Mouse (Mus musculus) lung, postnatal 36 days (tissue): ENCODE data around the gene Bcl9.

ENCODE experiments used
- DNase-seq: peaks from one replicate; pipeline ENCODE4 v3.0.0; 2022; ENCODE audit warnings: mixed read lengths

Gene Bcl9

GRCm38 (mm10) chr3:97294334-97294733 lies 3.4 kb downstream of the Bcl9 start:
- no peak for DNase-seq

- DNase-seq: no peak
Observed at GRCm38 (mm10) chr3:97284878-97285277, 12.8 kb downstream of the Bcl9 start.

DNA sequence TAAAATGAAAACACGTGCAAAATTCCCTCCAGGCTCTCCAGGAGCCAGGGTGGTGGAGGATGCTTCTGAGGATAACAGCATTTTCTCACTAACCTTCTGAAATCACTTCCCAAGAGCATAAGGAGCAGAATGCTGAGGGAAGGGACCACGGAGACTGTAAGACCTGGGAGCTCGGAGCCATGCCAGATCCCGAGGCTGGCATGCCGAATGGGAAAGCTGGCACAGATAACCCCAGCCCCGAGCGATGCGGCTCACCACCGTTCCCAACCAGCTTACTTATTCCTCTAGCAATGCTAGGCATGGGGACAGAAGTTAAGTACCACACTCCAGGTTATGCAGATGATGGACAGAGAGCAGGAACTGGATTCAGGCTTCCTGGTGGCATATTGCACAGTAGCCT lies 13.7 kb downstream of the Bcl9 start:
- DNase-seq: no peak

DNA sequence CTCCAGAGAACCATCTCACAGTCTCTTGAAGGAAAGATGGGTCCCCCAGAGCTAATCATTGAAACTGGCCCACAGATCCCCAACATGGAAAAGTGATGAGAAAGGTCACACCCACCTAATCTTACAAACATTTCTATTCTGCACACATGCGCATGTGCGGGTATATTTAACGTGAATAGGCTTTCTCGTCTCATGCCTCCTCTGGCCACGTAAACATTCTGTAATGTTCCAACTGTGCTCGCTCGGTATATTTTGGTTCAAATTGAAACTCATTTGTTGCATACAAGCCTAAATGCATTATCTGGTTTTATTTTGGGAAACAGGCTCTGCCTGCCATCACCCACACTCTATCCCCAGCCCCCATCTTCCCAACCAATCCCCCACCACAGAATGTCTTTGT lies 16.3 kb downstream of the Bcl9 start:
- DNase-seq: no peak

- DNase-seq: peak; percentile 36
Observed at GRCm38 (mm10) chr3:97275708-97276107, 22.0 kb downstream of the Bcl9 start.

DNA sequence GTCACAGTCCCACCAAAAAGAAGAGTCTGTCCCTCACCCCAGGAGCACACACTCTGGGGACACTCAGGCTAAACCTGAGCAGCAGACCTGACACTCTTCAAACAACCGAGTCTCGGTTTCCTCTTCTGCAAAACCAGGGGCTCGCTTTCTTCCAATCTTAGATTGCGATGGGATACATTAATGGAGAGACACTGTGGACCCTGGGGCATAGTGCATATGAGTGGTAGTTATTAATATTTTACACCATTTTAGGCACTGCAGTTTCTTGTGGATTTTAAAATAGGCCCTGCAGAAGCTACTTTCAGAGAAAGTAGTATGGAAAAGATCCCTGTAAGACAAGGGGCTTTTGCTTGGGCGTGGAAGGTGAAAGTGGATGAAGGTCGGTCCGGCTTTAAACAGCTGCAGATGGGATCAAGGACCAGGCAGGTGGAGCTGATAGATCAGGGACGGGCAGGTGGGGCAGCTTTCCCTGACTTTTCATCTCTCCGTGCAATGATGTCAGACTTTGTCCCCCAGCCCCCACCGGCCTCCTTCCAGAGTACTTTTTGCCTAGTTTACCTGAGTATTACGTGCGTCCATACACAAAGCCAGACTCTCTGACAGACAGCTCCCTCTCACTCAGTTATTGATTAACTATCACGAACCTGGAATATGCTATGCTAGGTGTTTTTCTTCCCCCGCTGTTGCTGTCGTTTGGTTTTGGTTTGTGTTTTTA lies 23.0 kb downstream of the Bcl9 start:
- no peak for DNase-seq

DNA sequence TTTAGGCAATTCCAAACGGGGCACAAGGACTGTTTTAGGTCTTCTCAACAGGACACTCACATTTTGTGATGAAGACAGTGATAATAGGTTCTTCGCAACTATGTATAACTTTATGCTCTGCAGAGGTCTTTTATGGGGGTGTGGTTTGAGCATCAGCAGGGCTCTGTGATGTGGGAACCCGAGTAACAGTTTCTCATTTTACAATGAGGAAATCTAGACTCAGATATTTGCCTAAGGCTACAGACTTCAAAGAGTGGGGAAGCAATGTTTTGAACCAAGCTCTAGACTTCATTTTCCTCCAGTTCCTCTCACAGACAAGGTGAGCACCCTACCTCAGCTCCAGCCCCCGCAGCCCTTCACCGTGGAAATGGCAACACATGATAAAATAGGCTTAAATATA lies 23.8 kb downstream of the Bcl9 start:
- DNase-seq: no peak

DNA sequence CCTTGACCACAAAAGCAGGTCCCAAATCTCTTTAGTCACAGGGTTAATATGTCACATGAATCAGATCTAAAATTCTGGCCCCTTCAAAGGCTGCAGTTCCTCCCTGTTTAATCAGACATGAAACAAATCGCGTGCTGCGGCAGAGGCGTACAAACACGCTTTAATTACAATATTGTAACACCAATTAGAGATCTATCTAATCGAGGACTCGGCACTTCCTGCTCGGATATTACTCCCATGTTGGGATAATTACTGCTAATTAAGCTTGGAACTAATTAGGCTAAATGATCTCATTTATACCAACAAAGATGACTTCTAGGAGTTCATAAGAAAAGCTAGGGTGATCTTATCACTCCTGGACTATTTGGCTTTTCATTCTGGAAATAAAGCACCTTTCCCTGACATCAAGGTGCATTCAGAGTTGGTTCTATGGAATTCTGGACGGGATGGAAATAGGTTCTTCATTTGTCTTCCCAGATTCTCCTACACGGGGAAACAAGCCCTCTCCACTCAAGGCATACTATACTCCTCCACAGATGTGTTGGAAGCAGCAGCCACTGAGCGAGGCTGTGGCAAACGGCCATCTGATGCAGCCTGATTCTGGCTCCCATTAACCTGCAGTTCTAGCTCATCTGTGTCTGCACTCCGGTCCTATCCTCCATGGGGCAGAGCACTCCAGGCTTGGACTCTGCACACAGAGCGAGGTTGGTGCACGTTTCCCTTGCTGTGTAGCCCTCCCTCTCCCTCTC lies 31.9 kb downstream of the Bcl9 start:
- DNase-seq: no peak

DNA sequence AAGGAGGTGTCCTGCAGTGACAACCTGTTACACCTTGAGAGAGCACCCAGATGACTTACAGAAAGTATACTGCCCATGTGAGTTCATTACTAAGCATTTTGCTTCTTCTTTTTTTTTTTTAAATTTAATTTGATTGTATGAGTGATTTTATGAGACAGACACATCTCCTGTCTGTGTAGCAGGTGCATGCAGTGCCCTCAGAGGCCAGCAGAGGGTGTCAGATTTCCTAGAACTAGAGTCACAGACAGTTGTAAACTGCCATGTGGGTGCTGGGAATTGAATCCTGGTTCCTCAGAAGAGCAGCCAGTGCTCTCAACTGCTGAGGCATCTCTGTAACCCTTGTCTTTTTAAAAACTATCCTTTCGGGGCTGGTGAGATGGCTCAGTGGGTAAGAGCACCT lies 35.5 kb downstream of the Bcl9 start:
- DNase-seq: no peak

DNA sequence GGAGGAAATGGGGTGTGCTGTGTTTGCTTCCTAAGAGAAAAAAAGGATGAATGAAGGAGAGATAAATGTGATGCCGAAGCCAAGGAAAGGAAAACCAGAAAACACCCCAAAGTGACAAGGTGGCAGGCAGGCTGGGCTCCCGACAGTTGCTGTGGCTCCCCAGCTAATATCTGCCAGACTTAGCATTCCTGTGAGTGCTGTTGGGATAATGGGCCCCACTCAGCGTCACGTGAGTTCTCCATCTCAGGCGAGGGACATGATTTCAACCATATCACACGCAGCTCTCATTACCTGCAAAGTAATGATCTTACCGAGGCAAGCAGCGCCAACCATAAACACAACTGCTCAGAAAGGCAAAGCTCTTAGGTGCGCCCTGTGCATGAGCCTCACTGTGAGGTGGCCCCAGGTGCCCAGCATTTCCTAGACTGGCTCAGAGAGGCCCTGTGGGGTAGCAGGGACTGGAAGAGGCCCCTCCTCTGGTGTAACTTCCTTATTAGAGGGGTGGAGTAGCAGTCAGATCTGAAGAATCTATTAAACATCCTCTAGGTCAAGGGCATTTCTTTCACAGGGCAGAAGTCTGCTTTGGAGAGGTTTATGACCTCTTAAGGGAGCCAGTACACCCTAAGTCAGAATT lies 41.9 kb downstream of the Bcl9 start:
- no peak for DNase-seq

DNA sequence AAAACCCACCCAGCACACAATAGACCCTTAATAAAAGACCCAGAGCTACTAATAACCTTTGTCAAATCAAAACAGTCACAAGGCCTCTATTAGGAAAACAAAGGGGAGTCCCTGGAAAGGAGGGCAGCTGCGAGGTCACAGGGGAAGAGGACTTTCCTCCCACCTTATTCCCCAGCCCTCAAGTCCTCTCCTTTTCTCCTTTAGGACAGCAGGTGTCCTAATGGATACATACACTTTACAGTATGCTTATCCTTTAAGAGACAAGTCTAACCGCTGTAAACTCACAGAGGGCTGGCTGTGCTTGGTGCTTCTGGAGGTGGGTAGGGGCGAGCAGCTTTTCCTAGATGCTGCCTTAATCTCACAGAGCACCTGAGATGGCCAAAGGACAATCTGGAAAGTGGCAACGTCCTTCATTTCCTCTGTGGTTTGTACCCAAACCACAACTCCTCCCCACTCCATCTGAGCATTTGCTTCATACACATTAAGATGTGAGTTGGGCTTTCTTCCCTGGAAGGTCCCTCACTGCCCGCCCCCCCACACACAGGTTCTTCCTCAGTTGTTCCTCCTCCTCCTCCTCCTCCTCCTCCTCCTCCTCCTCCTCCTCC lies 42.8 kb downstream of the Bcl9 start:
- no peak for DNase-seq

DNA sequence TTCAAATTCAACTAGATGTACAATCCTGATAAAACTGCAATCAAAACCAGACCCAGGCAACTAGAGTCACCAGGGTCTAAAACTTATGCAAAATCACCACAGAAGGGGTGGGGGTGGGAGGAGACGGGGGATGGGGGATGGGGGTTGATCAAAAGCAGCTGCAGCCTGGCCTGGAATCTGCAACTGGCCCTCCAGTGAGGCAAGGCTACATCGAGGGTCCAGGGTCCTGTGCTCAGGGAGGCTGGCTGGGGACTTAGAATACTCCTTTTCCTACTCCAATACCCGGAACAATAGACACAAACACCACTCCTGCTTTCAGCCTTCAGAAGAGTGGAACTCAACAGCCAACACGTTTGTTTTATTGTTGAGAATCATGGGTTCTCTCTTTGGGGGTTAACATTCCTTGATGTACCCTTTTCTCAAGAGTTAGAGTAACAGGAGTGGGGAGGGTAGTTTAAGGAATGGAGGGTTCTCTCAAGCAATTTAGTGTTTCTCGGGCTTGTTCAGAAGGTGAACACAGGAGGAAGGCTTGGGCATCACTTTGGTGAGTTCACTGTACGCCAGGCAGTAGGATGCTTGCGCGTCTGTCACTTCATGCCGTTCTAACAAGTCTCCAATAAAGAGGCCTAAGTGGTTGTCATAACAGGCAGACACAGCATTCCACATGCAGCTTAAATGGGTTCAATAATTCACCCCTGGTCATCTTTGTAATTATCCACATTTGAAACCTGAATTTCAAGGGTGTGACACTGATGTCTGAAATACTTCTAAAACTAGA lies 43.7 kb downstream of the Bcl9 start:
- no peak for DNase-seq

DNA sequence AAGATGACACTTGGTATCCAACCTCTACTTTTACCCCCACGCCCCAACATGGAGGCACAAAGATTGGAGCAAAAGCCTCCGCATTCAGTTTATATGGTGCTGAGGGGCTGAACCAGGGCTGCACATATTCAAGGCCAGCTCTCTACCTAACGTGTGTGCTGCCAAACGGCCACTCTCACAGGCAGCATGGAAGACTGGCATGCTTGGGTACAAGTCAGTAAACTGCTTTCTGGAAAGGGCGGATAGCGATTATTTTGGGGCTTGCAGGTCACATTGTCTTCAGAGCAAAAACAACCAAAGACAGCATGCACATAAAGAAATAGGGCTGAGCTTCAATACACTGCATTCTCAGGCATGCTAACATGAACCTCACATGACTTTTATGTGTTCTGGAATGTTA lies 44.8 kb downstream of the Bcl9 start:
- DNase-seq: no peak

- DNase-seq: no peak
Observed at GRCm38 (mm10) chr3:97242629-97243167, 55.0 kb downstream of the Bcl9 start.

DNA sequence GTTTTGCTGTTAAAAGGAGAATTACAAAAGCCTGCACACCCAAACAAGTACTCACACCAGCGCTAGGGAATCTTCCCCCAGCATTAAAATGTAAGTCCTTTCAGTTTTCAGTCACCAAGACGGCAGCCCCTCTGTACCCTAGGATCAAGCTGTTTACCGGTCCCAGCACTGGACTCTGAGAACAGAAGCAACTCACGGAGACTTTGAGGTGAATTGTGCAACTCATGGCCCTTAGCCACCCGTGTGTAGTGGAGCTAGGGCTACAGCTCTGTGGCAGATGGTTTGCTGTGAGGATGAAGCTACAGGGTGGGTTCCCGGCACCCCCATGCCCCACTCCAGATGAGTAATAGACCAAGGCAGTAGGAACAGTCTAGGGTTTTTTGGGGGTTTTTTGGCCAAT lies 55.9 kb downstream of the Bcl9 start:
- no peak for DNase-seq

GRCm38 (mm10) chr3:97239793-97240192 lies 57.9 kb downstream of the Bcl9 start:
- DNase-seq: no peak

DNA sequence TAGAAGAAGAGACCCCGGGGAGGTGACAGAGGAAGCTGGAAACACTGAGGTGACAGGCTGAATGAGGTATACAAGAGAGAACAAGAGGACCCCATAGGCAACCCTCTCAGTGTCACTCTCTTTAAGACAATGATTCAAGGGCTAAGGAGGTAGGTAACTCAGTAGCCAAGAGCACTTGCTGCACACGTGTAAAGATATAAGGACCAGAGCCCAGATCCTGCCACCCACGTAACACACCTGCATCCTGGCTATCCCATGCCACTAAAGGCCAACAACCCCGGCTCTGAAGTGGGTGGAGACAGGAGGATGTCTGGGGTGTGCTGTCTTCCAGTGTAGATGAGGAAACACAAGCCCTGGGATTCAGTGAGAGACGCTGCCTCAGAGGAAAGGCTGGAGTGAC lies 58.4 kb downstream of the Bcl9 start:
- no peak for DNase-seq

GRCm38 (mm10) chr3:97238521-97238920 lies 59.2 kb downstream of the Bcl9 start:
- no peak for DNase-seq

GRCm38 (mm10) chr3:97237403-97237802 lies 60.3 kb downstream of the Bcl9 start:
- DNase-seq: no peak

- DNase-seq: no peak
Observed at GRCm38 (mm10) chr3:97234797-97235196, 62.9 kb downstream of the Bcl9 start.

GRCm38 (mm10) chr3:97232328-97232727 lies 65.4 kb downstream of the Bcl9 start:
- peak; percentile 49 for DNase-seq

GRCm38 (mm10) chr3:97231857-97232256 lies 65.9 kb downstream of the Bcl9 start:
- no peak for DNase-seq
